Mouse (Mus musculus): ENCODE measurements at regions not wholly inside any gene's neighbourhood (a gene's known extent, or its start where the extent isn't known, plus 50 kb on each side); places are given as distances from the start of the nearest gene placed in this dataset.

- H3K9ac ChIP-seq = no peak overlapping the region
- no peaks in the 10 kb centered on the region for H3K27me3 ChIP-seq (replicated peaks)
- no peaks in the 10 kb centered on the region for H3K36me3 ChIP-seq
- WGBS = 63% methylated on average over 12 of the region's 12 CpGs
- H3K4me3 ChIP-seq = no peak overlapping the region
- H3K9me3 ChIP-seq (replicated peaks) = no peaks in the 10 kb centered on the region
- H3K4me1 ChIP-seq (replicated peaks) = peaks cover 11% of the 10 kb centered on the region; the same call in 1 of the 2 replicates
- H3K4me2 ChIP-seq = no peak overlapping the region
- H3K27ac ChIP-seq (ENCODE audit: poor library complexity, severe bottlenecking) = no peak overlapping the region
- ATAC-seq (ENCODE audit: insufficient number of reproducible peaks, low FRiP score) = 0 out of 2 replicates have a peak, but pooled peaks have one; percentile 42
Measured at GRCm38 (mm10) chr4:95137413-95138143, 85.6 kb upstream of the Jun start.

DNA sequence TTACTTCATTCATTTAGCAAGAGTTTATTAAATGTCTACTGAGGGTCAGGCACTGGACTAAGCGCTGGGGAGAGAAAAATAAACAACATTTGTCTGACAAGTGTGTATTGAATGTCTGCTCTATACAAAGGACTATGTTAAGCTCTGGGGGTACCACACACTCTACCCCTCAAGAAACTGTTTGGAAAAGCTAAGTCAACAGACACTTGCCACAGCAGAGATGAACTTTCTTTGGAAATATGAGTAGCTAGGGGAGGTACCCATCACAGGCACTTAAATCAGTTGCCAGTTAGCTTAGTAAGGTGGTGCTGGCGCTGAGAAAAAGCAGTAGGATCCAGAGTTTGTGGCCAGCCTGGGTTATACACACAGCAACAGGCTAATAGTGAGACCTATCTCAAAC is 86.7 kb upstream of the Jun start:
- no peaks in the 10 kb centered on the region for H3K36me3 ChIP-seq
- no peak for ATAC-seq (ENCODE audit: insufficient number of reproducible peaks, low FRiP score)
- H3K4me1 ChIP-seq (replicated peaks) = peaks cover 7% of the 10 kb centered on the region; the same call in 1 of the 2 replicates
- no peaks in the 10 kb centered on the region for H3K9me3 ChIP-seq (replicated peaks)
- no peaks in the 10 kb centered on the region for H3K27me3 ChIP-seq (replicated peaks)
- H3K4me2 ChIP-seq = no peak overlapping the region
- 86% methylated on average over 2 of the region's 2 CpGs for WGBS
- no peak overlapping the region for H3K9ac ChIP-seq
- no peak overlapping the region for H3K27ac ChIP-seq (ENCODE audit: poor library complexity, severe bottlenecking)
- H3K4me3 ChIP-seq = no peak overlapping the region

GRCm38 (mm10) chr4:95141253-95141652 is 89.2 kb upstream of the Jun start:
- Histone ChIP-seq H3K27ac (ENCODE audit: poor library complexity, severe bottlenecking) (no peak overlapping the region), H3K9me3 (replicated peaks) (no peaks in the 10 kb centered on the region), H3K4me2 (no peak overlapping the region), H3K9ac (no peak overlapping the region), H3K27me3 (replicated peaks) (no peaks in the 10 kb centered on the region), H3K4me1 (replicated peaks) (peaks cover 3% of the 10 kb centered on the region; the same call in 1 of the 2 replicates), H3K36me3 (no peaks in the 10 kb centered on the region), H3K4me3 (no peak overlapping the region)
- no peak for ATAC-seq (ENCODE audit: insufficient number of reproducible peaks, low FRiP score)
- WGBS = 77% methylated on average over 2 of the region's 2 CpGs

GRCm38 (mm10) chr4:95143130-95143529 is 91.1 kb upstream of the Jun start:
- Histone ChIP-seq H3K9ac (no peak overlapping the region), H3K36me3 (no peaks in the 10 kb centered on the region), H3K27ac (ENCODE audit: poor library complexity, severe bottlenecking) (no peak overlapping the region), H3K4me3 (no peak overlapping the region), H3K4me1 (replicated peaks) (no peaks in the 10 kb centered on the region), H3K27me3 (replicated peaks) (no peaks in the 10 kb centered on the region), H3K4me2 (no peak overlapping the region), H3K9me3 (replicated peaks) (no peaks in the 10 kb centered on the region)
- 65% methylated on average over 4 of the region's 4 CpGs for WGBS
- no peak for ATAC-seq (ENCODE audit: insufficient number of reproducible peaks, low FRiP score)

DNA sequence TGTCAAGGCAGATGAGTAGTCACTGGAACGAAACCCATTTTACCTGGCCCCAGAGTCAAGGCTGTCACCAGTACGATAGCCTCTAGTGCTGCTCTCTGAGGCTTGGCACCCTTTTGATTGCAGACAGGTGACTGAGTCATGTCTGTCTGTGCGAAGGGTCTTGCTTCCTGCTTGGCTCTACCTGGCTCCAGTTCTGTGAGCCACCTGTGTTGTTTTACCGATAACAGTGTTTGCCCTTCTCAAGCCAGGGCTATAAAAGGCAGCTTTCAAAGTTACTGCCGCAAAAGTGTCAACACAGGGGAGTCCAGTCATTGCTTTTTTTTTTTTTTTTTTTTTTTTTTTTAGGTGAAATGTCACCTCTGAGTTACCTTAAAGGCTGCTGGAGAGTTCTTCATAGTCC is 91.6 kb upstream of the Jun start:
- WGBS = 79% methylated on average over 5 of the region's 5 CpGs
- H3K27ac ChIP-seq (ENCODE audit: poor library complexity, severe bottlenecking) = no peak overlapping the region
- no peak for ATAC-seq (ENCODE audit: insufficient number of reproducible peaks, low FRiP score)

GRCm38 (mm10) chr4:95144440-95144839 is 92.4 kb upstream of the Jun start:
- Histone ChIP-seq H3K4me1 (replicated peaks) (no peaks in the 10 kb centered on the region), H3K4me3 (no peak overlapping the region), H3K27ac (ENCODE audit: poor library complexity, severe bottlenecking) (no peak overlapping the region), H3K4me2 (no peak overlapping the region), H3K9ac (no peak overlapping the region), H3K36me3 (no peaks in the 10 kb centered on the region), H3K9me3 (replicated peaks) (no peaks in the 10 kb centered on the region), H3K27me3 (replicated peaks) (no peaks in the 10 kb centered on the region)
- no peak for ATAC-seq (ENCODE audit: insufficient number of reproducible peaks, low FRiP score)

More for the DNA sequence above, 91.6 kb upstream of the Jun start:
- Histone ChIP-seq H3K4me3 (no peak overlapping the region), H3K4me2 (no peak overlapping the region), H3K27me3 (replicated peaks) (no peaks in the 10 kb centered on the region), H3K9me3 (replicated peaks) (no peaks in the 10 kb centered on the region), H3K9ac (no peak overlapping the region), H3K4me1 (replicated peaks) (no peaks in the 10 kb centered on the region), H3K36me3 (no peaks in the 10 kb centered on the region)

- Histone ChIP-seq H3K9me3 (replicated peaks) (no peaks in the 10 kb centered on the region), H3K9ac (no peak overlapping the region), H3K36me3 (no peaks in the 10 kb centered on the region), H3K27me3 (replicated peaks) (no peaks in the 10 kb centered on the region), H3K4me1 (replicated peaks) (no peaks in the 10 kb centered on the region), H3K4me3 (no peak overlapping the region), H3K27ac (ENCODE audit: poor library complexity, severe bottlenecking) (no peak overlapping the region), H3K4me2 (no peak overlapping the region)
- 79% methylated on average over 5 of the region's 5 CpGs for WGBS
- ATAC-seq (ENCODE audit: insufficient number of reproducible peaks, low FRiP score) = no peak
Measured at GRCm38 (mm10) chr4:95146268-95146667, 94.2 kb upstream of the Jun start.

DNA sequence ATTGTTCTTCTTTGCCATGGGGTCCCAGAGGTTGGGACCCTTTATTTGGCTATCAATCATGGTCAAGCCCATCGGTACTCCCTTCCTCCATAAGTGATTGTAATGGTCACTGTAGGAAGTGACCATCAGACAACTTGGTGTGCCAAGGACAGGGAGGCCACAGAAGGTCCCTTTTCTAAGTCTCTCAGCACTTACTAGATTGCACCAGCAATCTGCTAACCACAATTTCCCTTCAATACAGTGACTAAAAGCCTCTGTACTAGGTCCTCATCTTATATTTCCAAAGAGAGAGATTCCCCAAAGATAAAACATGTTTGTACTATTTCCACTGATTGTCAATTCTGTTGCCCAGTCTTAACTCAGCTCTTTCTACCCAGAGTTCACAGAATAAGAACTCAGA is 96.6 kb upstream of the Jun start:
- Histone ChIP-seq H3K4me1 (replicated peaks) (peaks cover 6% of the 10 kb centered on the region), H3K27ac (ENCODE audit: poor library complexity, severe bottlenecking) (no peak overlapping the region), H3K9me3 (replicated peaks) (no peaks in the 10 kb centered on the region), H3K9ac (no peak overlapping the region), H3K4me3 (no peak overlapping the region), H3K27me3 (replicated peaks) (no peaks in the 10 kb centered on the region), H3K4me2 (no peak overlapping the region), H3K36me3 (no peaks in the 10 kb centered on the region)
- ATAC-seq (ENCODE audit: insufficient number of reproducible peaks, low FRiP score) = no peak
- WGBS = 70% methylated on average over 1 of the region's 1 CpGs

DNA sequence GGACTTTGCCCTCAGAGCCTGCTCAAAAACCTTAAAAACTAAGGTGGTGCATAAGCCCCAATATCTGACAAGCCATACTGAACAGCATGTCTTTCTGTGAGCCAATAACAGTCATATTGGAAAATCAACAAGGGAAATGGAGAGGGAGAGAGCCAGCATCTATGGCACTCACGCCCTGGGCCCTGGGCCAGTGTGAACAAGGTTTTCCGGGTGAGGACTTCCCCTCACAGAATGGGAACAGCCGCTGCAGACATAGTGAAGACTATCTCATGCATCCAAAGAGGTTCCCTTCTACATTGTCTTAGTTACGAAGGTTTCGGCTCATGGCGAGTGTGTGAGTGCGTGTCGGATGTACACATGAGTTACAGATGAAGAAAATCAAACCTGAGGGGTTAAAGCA is 99.7 kb upstream of the Jun start:
- H3K9ac ChIP-seq = no peak overlapping the region
- peaks cover 33% of the 10 kb centered on the region for H3K4me1 ChIP-seq (replicated peaks)
- no peaks in the 10 kb centered on the region for H3K36me3 ChIP-seq
- H3K27me3 ChIP-seq (replicated peaks) = no peaks in the 10 kb centered on the region
- no peak overlapping the region for H3K4me3 ChIP-seq
- no peak overlapping the region for H3K4me2 ChIP-seq
- no peak overlapping the region for H3K27ac ChIP-seq (ENCODE audit: poor library complexity, severe bottlenecking)
- H3K9me3 ChIP-seq (replicated peaks) = no peaks in the 10 kb centered on the region
- no peak for ATAC-seq (ENCODE audit: insufficient number of reproducible peaks, low FRiP score)
- WGBS = 81% methylated on average over 8 of the region's 8 CpGs

DNA sequence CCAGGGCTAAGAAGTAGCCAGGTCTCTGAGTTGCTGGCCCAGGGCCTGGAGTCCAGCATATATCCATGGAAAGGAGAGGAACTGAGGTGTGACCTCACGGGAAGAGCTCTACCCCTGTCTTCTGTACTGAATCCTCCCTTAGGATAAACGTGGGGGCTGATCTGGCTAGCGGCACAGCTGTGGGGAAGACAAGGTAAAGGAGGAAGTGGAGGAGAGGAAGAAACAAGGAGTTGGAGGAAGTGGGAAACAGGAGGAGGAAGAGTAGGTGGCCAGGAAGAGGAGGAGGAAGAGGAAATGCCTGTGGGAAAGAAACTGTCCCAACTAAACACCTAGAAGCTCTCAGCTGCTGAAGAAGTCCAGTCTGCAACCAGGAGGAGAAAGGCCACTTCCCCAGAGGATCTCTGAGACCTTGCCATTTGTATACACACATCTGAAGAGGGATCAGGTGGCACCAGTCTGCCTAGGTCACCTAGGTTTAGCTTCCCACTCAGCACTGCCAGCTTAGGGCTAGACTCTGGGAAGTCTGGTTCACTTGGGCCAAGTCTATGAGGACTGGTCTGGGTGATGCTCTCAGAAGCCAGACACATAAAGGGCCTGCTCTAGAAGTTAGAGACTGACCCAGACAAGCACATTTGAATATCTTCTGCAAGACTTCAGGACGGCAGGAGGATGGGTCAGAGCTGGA is 100.6 kb upstream of the Jun start:
- Histone ChIP-seq H3K36me3 (no peaks in the 10 kb centered on the region), H3K4me1 (replicated peaks) (peaks cover 42% of the 10 kb centered on the region), H3K4me3 (no peak overlapping the region), H3K27me3 (replicated peaks) (no peaks in the 10 kb centered on the region), H3K4me2 (no peak overlapping the region), H3K27ac (ENCODE audit: poor library complexity, severe bottlenecking) (no peak overlapping the region), H3K9me3 (replicated peaks) (no peaks in the 10 kb centered on the region), H3K9ac (no peak overlapping the region)
- WGBS = 77% methylated on average over 4 of the region's 4 CpGs
- ATAC-seq (ENCODE audit: insufficient number of reproducible peaks, low FRiP score) = no peak

DNA sequence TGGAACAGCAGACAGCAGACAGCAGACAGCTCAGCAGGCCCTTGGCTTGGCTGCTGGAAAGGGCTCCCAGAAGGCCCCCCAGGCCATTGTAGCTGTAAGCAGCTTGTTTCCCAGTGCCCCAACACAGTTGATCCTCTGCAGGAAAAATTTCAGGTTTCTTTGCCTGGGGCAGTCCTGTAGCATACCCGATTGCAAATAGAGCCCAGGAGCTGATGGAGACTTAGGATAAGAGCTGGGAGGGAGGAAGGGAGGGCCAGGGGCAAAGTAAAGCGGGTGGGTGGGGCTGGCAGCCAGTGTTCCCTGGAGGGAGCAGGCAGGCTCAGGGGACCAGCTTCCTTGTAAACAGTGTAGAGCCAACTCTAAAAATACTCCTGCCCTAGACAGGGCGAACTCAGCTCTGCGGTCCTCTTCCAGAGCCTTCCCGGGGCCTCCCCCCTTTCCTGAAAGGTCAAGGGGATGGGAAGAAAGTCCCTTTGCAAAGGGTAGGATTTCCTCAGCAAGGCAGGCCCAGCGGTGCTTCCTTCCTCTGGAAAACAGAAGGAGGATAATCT is 101.8 kb upstream of the Jun start:
- peak overlapping the region; percentile 42 for H3K4me2 ChIP-seq
- H3K4me3 ChIP-seq = no peak overlapping the region
- H3K27ac ChIP-seq (ENCODE audit: poor library complexity, severe bottlenecking) = peak overlapping the region; percentile 67
- 9% methylated on average over 6 of the region's 6 CpGs for WGBS
- no peaks in the 10 kb centered on the region for H3K9me3 ChIP-seq (replicated peaks)
- H3K36me3 ChIP-seq = no peaks in the 10 kb centered on the region
- peak overlapping the region; percentile 56; the same call in 1 of the 2 replicates for H3K9ac ChIP-seq
- peak; percentile 79 for ATAC-seq (ENCODE audit: insufficient number of reproducible peaks, low FRiP score)
- H3K4me1 ChIP-seq (replicated peaks) = peaks cover 47% of the 10 kb centered on the region
- H3K27me3 ChIP-seq (replicated peaks) = no peaks in the 10 kb centered on the region

Data from heart, embryonic 12.5 days (tissue).